Mouse (Mus musculus): ENCODE data around the gene Dscam.

Gene Dscam

GRCm38 (mm10) chr16:97100091-97100490 is 70.5 kb downstream of the Dscam start:
- no peak for DNase-seq

GRCm38 (mm10) chr16:97098508-97098907 is 72.0 kb downstream of the Dscam start:
- DNase-seq: no peak

GRCm38 (mm10) chr16:97096709-97097108 is 73.8 kb downstream of the Dscam start:
- DNase-seq: peak; percentile 40

GRCm38 (mm10) chr16:97095496-97095895 is 75.1 kb downstream of the Dscam start:
- no peak for DNase-seq

- DNase-seq: no peak
Observed at GRCm38 (mm10) chr16:97089339-97089738, 81.2 kb downstream of the Dscam start.

GRCm38 (mm10) chr16:97083694-97084093 is 86.9 kb downstream of the Dscam start:
- no peak for DNase-seq

- DNase-seq: no peak
Observed at GRCm38 (mm10) chr16:97075920-97076572, 94.5 kb downstream of the Dscam start.

- DNase-seq: no peak
Observed at GRCm38 (mm10) chr16:97075137-97075902, 95.2 kb downstream of the Dscam start.

GRCm38 (mm10) chr16:97073847-97074246 is 96.7 kb downstream of the Dscam start:
- DNase-seq: no peak

GRCm38 (mm10) chr16:97072624-97073023 is 97.9 kb downstream of the Dscam start:
- DNase-seq: no peak

GRCm38 (mm10) chr16:97066856-97067255 is 103.7 kb downstream of the Dscam start:
- DNase-seq: no peak

GRCm38 (mm10) chr16:97062207-97062606 is 108.3 kb downstream of the Dscam start:
- DNase-seq: no peak

- DNase-seq: no peak
Observed at GRCm38 (mm10) chr16:97061390-97061789, 109.2 kb downstream of the Dscam start.

GRCm38 (mm10) chr16:97060736-97061135 is 109.8 kb downstream of the Dscam start:
- no peak for DNase-seq

GRCm38 (mm10) chr16:97060276-97060675 is 110.3 kb downstream of the Dscam start:
- DNase-seq: no peak

- DNase-seq: no peak
Observed at GRCm38 (mm10) chr16:97035271-97035670, 135.3 kb downstream of the Dscam start.

- DNase-seq: no peak
Observed at GRCm38 (mm10) chr16:97033540-97034058, 137.0 kb downstream of the Dscam start.

GRCm38 (mm10) chr16:97027701-97028100 is 142.9 kb downstream of the Dscam start:
- DNase-seq: no peak

GRCm38 (mm10) chr16:97026803-97027202 is 143.7 kb downstream of the Dscam start:
- no peak for DNase-seq

- DNase-seq: no peak
Observed at GRCm38 (mm10) chr16:97024406-97024805, 146.1 kb downstream of the Dscam start.

- DNase-seq: no peak
Observed at GRCm38 (mm10) chr16:97021496-97021895, 149.1 kb downstream of the Dscam start.

GRCm38 (mm10) chr16:97018304-97018703 is 152.2 kb downstream of the Dscam start:
- no peak for DNase-seq

GRCm38 (mm10) chr16:97017171-97017738 is 153.3 kb downstream of the Dscam start:
- no peak for DNase-seq

Measured in cerebellum, adult 8-10 months (tissue).